Mouse (Mus musculus) heart, postnatal 14 days (tissue): Measurements from ENCODE around the gene Actn2. TPM values are rescaled to one million over a fixed set of nuclear protein-coding genes. Genes with fewer than 3 reads are reported as not detected.
A peak's percentile ranks its signal among the peaks of the same experiment; 100 is the strongest.

ENCODE experiments used
- DNase-seq, 2 experiments: peaks; one replicate each; pipeline ENCODE4 v3.0.0; 2021 to 2022
- intact Hi-C: fragments of 180-260 bp; cut with DNase I; formaldehyde crosslinking; loops from one replicate; pipeline ENCODE4 v1.15.1; 2025
- long read RNA-seq, 2 experiments: library from polyadenylated mRNA; stranded (forward); transcript quantifications; one replicate each; pipeline ENCODE4 v2.0.0; 2021
- total RNA-seq, 2 experiments: library from RNA; stranded (reverse); gene quantifications; 2 replicates each; pipeline ENCODE4 v1.2.3; 2021

The Actn2 gene
- 1,000 to 10,000 TPM; 1,811 to 1,984 TPM for total RNA-seq
- long read RNA-seq, experiment 1, transcript Actn2-203 (22 exons, 2,920 nt), result minor isoform, 14 of 3,776 reads
- long read RNA-seq, experiment 1, transcript Actn2-201 (21 exons, 3,013 nt), result major isoform, 2,384 of 3,776 reads
- long read RNA-seq, experiment 1, partial matches to known transcripts, result 1,292 of 3,776 reads
- long read RNA-seq, experiment 1, other reads (novel, unspliced or antisense), result 86 of 3,776 reads
- long read RNA-seq, experiment 2, transcript Actn2-203 (22 exons, 2,920 nt), result minor isoform, 6 of 3,136 reads
- long read RNA-seq, experiment 2, transcript Actn2-201 (21 exons, 3,013 nt), result major isoform, 2,115 of 3,136 reads
- long read RNA-seq, experiment 2, partial matches to known transcripts, result 937 of 3,136 reads
- long read RNA-seq, experiment 2, other reads (novel, unspliced or antisense), result 78 of 3,136 reads

- intact Hi-C loops, result loop anchor here (1.0 kb wide), 1 partner anchor 29 kb away; no protein-coding TSS in a partner anchor
- peak; percentile 79 to 86 for DNase-seq
Observed at GRCm38 (mm10) chr13:12340183-12340975, at the start of gene Actn2. Actn2 (minus strand) TSS chr13:12340760.

- intact Hi-C loops, result no loop called here
- peak in 1 of 2 experiments; percentile 31 for DNase-seq
Observed at GRCm38 (mm10) chr13:12386286-12386685, 45.7 kb upstream of the Actn2 start.

- DNase-seq, result no peak
- intact Hi-C loops, result loop anchor here (1.0 to 2.0 kb wide), 2 partner anchors 88 to 175 kb away; no protein-coding TSS in a partner anchor
Observed at GRCm38 (mm10) chr13:12384796-12385195, 44.2 kb upstream of the Actn2 start.

GRCm38 (mm10) chr13:12376778-12377177 is 36.2 kb upstream of the Actn2 start:
- DNase-seq, result no peak
- intact Hi-C loops, result no loop called here

GRCm38 (mm10) chr13:12372755-12373154 is 32.2 kb upstream of the Actn2 start:
- intact Hi-C loops, result no loop called here
- no peak for DNase-seq

GRCm38 (mm10) chr13:12369930-12370329 is 29.4 kb upstream of the Actn2 start:
- intact Hi-C loops, result loop anchor here (1.0 kb wide), 1 partner anchor 30 kb away; the partner anchor contains the start of gene Actn2
- peak; percentile 55 to 59 for DNase-seq

- intact Hi-C loops, result loop anchor here (1.0 kb wide), 1 partner anchor 29 kb away; the partner anchor contains the start of gene Actn2
- DNase-seq, result peak; percentile 51 to 69
Observed at GRCm38 (mm10) chr13:12369041-12369621, 28.6 kb upstream of the Actn2 start.

GRCm38 (mm10) chr13:12361486-12361885 is 20.9 kb upstream of the Actn2 start:
- intact Hi-C loops, result no loop called here
- DNase-seq, result no peak

- intact Hi-C loops, result no loop called here
- peak in 1 of 2 experiments; percentile 8 for DNase-seq
Observed at GRCm38 (mm10) chr13:12357554-12357953, 17.0 kb upstream of the Actn2 start.

GRCm38 (mm10) chr13:12356184-12356583 is 15.6 kb upstream of the Actn2 start:
- intact Hi-C loops, result no loop called here
- DNase-seq, result no peak

GRCm38 (mm10) chr13:12349197-12349824 is 8.8 kb upstream of the Actn2 start:
- no peak for DNase-seq
- intact Hi-C loops, result no loop called here

- intact Hi-C loops, result no loop called here
- no peak for DNase-seq
Observed at GRCm38 (mm10) chr13:12346837-12347236, 6.3 kb upstream of the Actn2 start.

- intact Hi-C loops, result no loop called here
- DNase-seq, result no peak
Observed at GRCm38 (mm10) chr13:12341447-12341846, 887 bp upstream of the Actn2 start.

- peak in 1 of 2 experiments; percentile 38 for DNase-seq
- intact Hi-C loops, result no loop called here
Observed at GRCm38 (mm10) chr13:12339446-12339845, 1.1 kb downstream of the Actn2 start.

GRCm38 (mm10) chr13:12337752-12338151 is 2.8 kb downstream of the Actn2 start:
- intact Hi-C loops, result no loop called here
- peak; percentile 40 to 60 for DNase-seq

- DNase-seq, result no peak
- intact Hi-C loops, result no loop called here
Observed at GRCm38 (mm10) chr13:12334016-12334415, 6.5 kb downstream of the Actn2 start.

GRCm38 (mm10) chr13:12331528-12331927 is 9.0 kb downstream of the Actn2 start:
- no peak for DNase-seq
- intact Hi-C loops, result no loop called here

- intact Hi-C loops, result no loop called here
- no peak for DNase-seq
Observed at GRCm38 (mm10) chr13:12328392-12328791, 12.2 kb downstream of the Actn2 start.

- no peak for DNase-seq
- intact Hi-C loops, result no loop called here
Observed at GRCm38 (mm10) chr13:12327577-12327976, 13.0 kb downstream of the Actn2 start.

GRCm38 (mm10) chr13:12323076-12323625 is 17.4 kb downstream of the Actn2 start:
- DNase-seq, result no peak
- intact Hi-C loops, result no loop called here
